Mouse (Mus musculus) left cerebral cortex, adult 9 months (tissue): ENCODE data around the gene Mtap.

Experiments
- DNase-seq, 2 experiments: peaks; one replicate each; pipeline ENCODE4 v3.0.0; 2022; ENCODE audit warnings: low spot score in 2 of 2

The Mtap gene

DNA sequence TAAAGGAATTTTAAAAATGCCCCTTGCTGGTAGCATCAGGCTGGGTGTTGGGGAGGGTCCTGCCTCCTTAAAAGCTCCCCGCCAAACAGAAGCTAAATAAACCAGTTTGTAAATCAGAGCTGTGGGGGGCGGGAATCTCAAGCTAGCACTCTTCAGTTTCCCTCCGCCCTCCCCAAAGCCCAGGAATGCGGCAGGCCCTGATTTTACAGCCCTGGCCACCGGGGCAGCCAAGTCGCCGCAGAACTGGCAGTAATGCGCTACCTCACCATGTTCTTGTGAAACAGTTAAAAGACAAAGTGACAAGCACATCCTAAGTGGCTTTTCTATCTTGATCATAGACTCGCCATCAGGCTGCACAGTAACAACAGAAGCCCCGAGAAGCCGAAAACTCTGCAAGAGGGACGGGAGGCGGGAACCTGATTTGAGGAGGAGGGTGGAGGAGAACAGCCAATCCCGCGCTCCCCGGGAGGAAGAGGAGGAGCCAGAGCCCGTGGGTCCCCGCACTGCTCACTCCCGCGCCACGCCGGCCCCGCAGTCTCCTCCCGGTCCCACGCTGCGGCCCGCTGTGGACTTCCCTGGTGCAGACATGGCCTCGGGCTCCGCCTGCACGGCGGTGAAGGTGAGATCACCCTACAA, at the start of gene Mtap:
TSS of gene Mtap (plus strand) at position 217 of the 636 bp plus-strand sequence.
- peak; percentile 48 to 74 for DNase-seq

GRCm38 (mm10) chr4:89089110-89089509, 47.8 kb upstream of the Mtap start:
- no peak for DNase-seq

GRCm38 (mm10) chr4:89090217-89090616, 46.7 kb upstream of the Mtap start:
- no peak for DNase-seq

DNA sequence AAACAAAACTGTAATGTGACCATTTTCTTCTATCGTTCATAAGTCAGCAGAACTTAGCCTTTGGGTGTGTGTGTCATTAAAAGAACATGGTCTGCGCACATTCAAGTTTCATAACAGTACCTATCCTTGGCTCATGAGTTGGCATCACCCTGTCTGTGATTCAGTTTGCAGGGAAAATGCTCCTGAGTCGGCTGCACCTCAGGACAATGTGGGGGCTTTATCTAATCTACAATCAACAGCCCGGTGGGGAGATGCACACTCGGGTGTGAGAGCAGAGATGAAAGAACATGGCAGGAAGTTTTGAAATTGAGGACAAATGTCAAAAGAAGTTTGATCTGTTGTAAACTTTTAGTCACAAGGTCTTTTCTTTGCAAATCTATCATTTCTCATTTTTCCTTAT, 44.8 kb upstream of the Mtap start:
- no peak for DNase-seq

GRCm38 (mm10) chr4:89094773-89095172, 42.1 kb upstream of the Mtap start:
- DNase-seq = no peak

GRCm38 (mm10) chr4:89098261-89098660, 38.7 kb upstream of the Mtap start:
- DNase-seq = no peak

GRCm38 (mm10) chr4:89101276-89101675, 35.6 kb upstream of the Mtap start:
- DNase-seq = no peak

DNA sequence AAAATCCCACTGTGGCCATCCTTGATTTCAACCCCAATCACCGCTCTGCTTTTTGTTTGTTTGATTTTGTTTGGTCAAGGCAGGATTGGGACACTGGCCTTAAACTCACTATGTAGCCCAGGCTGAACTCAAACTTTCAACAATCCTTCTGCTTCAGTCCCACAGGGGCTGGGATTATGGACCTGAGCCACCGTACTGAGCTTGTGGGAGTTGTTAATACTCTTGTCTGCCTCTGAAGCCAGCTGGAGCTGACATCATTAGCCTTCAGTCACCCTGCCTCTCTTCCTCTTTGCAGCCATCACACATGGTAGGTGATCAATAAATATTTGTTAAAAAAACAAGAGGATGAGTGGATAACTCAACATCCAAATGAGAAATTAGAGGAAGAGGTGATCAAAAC, 34.6 kb upstream of the Mtap start:
- DNase-seq = no peak

- no peak for DNase-seq
Measured at GRCm38 (mm10) chr4:89105486-89105885, 31.4 kb upstream of the Mtap start.

DNA sequence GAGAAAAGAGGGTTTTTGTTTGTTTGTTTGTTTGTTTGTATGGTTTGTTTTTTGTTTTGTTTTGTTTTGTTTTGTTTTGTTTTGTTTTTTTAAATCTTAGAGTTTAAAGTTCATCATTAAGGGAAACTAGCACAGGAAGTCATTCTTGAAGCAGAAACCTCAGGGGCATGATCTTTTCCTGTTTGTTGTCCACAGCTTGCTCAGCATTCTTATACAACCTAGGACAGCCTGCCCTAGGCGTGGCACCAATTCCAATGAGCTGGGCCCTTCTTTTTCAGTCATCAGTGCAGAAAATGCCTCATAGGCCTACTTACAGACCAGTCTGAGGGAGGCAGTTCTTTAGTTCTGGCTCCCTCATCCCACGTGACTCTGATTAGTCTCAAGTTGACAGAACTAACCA, 30.4 kb upstream of the Mtap start:
- no peak for DNase-seq

DNA sequence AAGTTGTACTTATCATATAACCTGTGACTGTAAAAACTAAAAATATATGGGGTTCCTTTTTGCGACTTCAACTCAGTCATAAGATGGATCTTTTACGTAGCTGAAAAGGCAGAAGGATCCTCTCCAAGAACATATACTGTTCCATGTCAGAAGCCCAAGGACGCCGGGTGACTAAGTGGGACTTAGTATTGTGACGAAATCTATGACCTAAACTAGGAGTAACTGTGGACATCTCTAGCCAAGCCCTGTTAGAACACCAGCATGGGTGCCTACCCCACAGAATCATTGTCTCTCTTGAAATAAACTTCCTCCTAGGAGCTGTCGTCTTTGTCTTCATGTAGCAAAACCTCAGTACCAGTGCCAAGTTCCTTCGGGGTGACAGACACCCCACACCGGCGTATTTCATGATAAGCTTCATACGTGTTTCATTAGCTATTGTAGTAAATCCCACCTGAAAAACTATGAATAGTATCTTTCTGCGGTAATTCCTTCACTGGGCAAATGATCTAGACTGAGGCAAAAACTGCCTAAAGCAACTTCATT, 24.7 kb upstream of the Mtap start:
- no peak for DNase-seq

- no peak for DNase-seq
Measured at GRCm38 (mm10) chr4:89112782-89113181, 24.1 kb upstream of the Mtap start.

GRCm38 (mm10) chr4:89116006-89116405, 20.9 kb upstream of the Mtap start:
- no peak for DNase-seq

DNA sequence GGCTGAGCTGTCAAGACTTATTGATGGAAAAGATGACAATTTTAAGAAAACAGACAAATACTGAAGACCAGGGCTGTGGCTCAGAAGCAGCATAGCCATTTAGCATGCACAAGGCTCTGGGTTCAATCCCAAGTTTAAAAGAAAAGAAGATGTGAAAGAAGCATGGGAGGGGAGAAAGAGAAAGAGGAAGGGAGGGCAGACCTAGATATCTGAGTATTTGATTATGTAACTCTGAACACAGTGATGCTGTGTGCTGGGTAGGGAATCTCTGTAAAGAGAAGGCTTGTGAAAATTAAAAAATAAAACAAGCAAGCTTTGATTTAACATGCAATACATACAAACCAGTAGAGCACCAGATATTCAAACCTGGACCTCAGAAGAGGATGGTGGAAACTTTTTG, 17.0 kb upstream of the Mtap start:
- no peak for DNase-seq

DNA sequence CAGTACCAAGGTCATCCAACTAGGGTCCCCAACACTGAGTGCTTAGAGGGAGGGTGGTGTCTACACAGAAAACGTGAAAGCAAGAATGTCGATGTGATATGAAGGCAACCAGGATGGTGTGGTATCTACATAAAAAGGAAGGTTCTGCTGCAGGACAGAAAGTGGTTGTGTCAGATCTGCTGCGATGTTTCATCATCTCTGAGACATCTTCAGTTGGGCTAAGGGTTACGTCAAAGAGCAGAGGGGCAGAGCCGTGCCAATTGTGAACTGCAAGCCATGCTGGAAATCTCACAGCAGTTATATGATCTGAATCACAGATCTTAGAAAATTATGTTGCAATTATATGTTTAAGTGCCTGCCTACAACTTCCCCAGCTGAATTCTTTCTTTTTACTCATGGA, 16.6 kb upstream of the Mtap start:
- DNase-seq = no peak

- DNase-seq = no peak
Measured at GRCm38 (mm10) chr4:89123446-89124243, 13.3 kb upstream of the Mtap start.

GRCm38 (mm10) chr4:89127674-89128073, 9.2 kb upstream of the Mtap start:
- no peak for DNase-seq

GRCm38 (mm10) chr4:89128080-89128936, 8.6 kb upstream of the Mtap start:
- peak in 1 of 2 experiments; percentile 12 for DNase-seq

- no peak for DNase-seq
Measured at GRCm38 (mm10) chr4:89128937-89129277, 8.0 kb upstream of the Mtap start.

- peak in 1 of 2 experiments; percentile 63 for DNase-seq
Measured at GRCm38 (mm10) chr4:89129311-89129913, 7.5 kb upstream of the Mtap start.

GRCm38 (mm10) chr4:89131795-89132194, 5.1 kb upstream of the Mtap start:
- DNase-seq = no peak

DNA sequence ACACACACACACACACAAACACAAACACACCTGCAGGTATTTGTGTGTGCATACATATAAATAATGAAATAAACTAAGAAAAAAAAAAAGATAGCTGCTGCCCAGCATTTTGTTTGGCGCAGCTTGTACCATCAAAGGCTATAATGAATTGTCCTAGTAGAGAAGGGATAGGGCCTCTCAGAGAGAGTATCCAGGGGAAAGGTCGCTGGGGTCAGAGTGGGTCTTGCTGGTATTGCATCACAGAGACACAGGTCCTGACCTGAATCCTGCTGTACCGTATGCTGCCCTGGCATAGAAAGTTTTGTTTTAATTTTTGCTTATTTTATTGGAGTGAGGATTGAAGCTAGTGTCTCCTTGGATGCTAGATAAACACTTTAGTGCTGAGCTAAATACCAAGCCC, 566 bp upstream of the Mtap start:
- DNase-seq = no peak
